Mouse (Mus musculus) gastrocnemius, adult 8-10 months (tissue): Measurements from ENCODE around the gene Chd8. TPM values are rescaled to one million over a fixed set of nuclear protein-coding genes. Genes with fewer than 3 reads are reported as not detected.
"Not testable (repeated sequence)": the region's sequence is repeated elsewhere in the genome, so short reads cannot be mapped to it uniquely, and the experiment has no call there.

ENCODE experiments used
- DNase-seq, 2 experiments: peaks; one replicate each; pipeline ENCODE4 v3.0.0; 2022; ENCODE audit warnings: low spot score in 2 of 2
- total RNA-seq, 4 experiments: library from RNA; stranded (reverse); gene quantifications; 2 replicates each; pipeline ENCODE4 v1.2.4; 2022

The Chd8 gene
- 10 to 100 TPM; 24.5 to 42.9 (median 34.6) TPM for total RNA-seq

- DNase-seq = peak; percentile 97 to 98
These were observed at the start of gene Chd8 for GRCm38 (mm10) chr14:52257484-52258213. Gene Chd8, minus strand, starts transcription at chr14:52257780.

- no peak for DNase-seq
These were observed 48.5 kb upstream of the Chd8 start for GRCm38 (mm10) chr14:52306100-52306499.

GRCm38 (mm10) chr14:52304644-52305271, 47.2 kb upstream of the Chd8 start, which contains the start of gene Mettl3:
Gene Mettl3, minus strand, starts transcription at chr14:52305128.
- peak; percentile 84 to 89 for DNase-seq

- DNase-seq = not testable (repeated sequence)
These were observed 45.9 kb upstream of the Chd8 start for GRCm38 (mm10) chr14:52303517-52303916.

GRCm38 (mm10) chr14:52295558-52296264, 38.1 kb upstream of the Chd8 start:
- no peak for DNase-seq

GRCm38 (mm10) chr14:52284191-52284590, 26.6 kb upstream of the Chd8 start:
- no peak for DNase-seq

- DNase-seq = peak in 1 of 2 experiments; percentile 17
These were observed 26.0 kb upstream of the Chd8 start for GRCm38 (mm10) chr14:52283629-52284028.

GRCm38 (mm10) chr14:52279747-52280120, 22.2 kb upstream of the Chd8 start:
- no peak for DNase-seq

- DNase-seq = peak; percentile 95 to 97
These were observed 21.6 kb upstream of the Chd8 start, which contains the start of the genes Tox4 and Rab2b for GRCm38 (mm10) chr14:52278932-52279746. Gene Tox4, plus strand, starts transcription at chr14:52279146. Gene Rab2b, minus strand, starts transcription at chr14:52279545.

GRCm38 (mm10) chr14:52277210-52277609, 19.6 kb upstream of the Chd8 start:
- no peak for DNase-seq

GRCm38 (mm10) chr14:52272781-52273180, 15.2 kb upstream of the Chd8 start:
- no peak for DNase-seq

GRCm38 (mm10) chr14:52256311-52257175, 1.0 kb downstream of the Chd8 start:
- DNase-seq = no peak

- no peak for DNase-seq
These were observed 11.5 kb downstream of the Chd8 start for GRCm38 (mm10) chr14:52246129-52246528.

- DNase-seq = no peak
These were observed 12.9 kb downstream of the Chd8 start for GRCm38 (mm10) chr14:52244690-52245042.

- DNase-seq = peak; percentile 99
These were observed 13.4 kb downstream of the Chd8 start for GRCm38 (mm10) chr14:52244041-52244689.

GRCm38 (mm10) chr14:52236216-52236615, 21.4 kb downstream of the Chd8 start:
- DNase-seq = no peak

GRCm38 (mm10) chr14:52235165-52235564, 22.4 kb downstream of the Chd8 start:
- peak; percentile 8 to 38 for DNase-seq

GRCm38 (mm10) chr14:52232249-52232648, 25.3 kb downstream of the Chd8 start:
- DNase-seq = no peak

GRCm38 (mm10) chr14:52225972-52226371, 31.6 kb downstream of the Chd8 start:
- no peak for DNase-seq

GRCm38 (mm10) chr14:52217261-52217660, 40.3 kb downstream of the Chd8 start:
- no peak for DNase-seq
